Mouse (Mus musculus): ENCODE measurements around the gene Diras2. TPM values are rescaled to one million over a fixed set of nuclear protein-coding genes. Genes with fewer than 3 reads are reported as not detected.
A peak's percentile ranks its signal among the peaks of the same experiment; 100 is the strongest.

Gene Diras2
- total RNA-seq, 2 experiments from 2014 or later: 3.0 to 4.3 TPM

DNA sequence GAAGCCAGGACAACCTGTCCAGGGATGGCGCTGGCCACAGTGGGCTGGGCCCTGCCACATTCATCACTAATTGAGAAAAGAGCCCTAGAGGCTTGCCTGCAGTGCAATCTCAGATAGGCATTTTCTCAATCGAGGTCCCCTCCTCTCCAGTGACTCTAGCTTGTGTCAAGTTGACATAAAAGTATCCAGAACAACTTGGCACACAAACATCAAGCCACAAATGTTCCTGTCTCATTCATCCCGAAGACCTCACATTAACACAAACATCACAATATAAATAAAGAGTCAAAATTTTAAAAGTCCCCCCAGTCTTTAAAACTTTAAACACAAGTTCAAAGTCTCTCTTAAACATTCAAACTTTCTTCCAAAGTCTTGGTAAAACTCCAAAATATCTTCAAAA, 56.3 kb downstream of the Diras2 start:
- no peak for DNase-seq (ENCODE audit: low spot score in 2 of 2)

DNA sequence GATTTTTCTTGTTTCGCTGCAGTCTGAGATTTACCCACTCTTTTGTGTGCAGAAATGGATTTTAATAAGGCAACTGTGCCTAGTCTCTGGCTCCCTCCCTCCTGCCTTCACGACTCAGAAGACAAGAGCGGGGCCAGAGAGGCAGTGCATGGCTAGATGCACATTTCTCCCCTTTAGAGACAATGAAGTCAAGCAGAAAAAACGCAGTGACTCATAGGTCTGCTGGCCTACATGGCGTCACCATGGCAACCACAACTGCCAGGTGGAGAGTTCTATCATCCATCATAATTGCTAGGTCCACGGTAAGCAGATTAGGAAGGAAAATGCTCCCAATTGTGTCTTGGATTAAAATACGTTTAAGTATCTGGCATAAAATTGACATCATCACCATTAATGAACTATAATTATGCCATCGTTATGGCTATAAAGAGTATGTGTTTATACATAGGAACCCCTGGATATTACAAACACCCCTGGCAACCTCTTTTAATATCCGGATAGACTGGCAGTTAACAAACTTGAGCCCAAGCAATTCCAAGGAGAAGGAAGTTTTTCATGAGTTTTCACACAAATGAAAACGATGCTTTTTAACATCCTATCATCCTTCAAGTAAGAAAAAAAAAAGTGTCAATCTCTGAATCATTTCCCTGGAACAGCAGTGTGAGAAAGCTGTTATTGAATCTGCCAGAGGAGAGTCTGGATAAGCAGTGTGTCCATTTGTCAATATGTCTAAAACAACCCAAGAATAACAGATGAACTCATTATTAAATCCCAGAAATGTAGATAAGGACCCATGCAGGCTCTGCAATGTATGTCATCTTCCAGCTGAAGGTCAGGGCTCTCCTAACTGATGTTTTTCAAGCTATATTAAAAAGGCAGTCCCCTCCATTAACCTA, 61.0 kb downstream of the Diras2 start:
- peak; percentile 26 to 40 for DNase-seq (ENCODE audit: low spot score in 2 of 2)

DNA sequence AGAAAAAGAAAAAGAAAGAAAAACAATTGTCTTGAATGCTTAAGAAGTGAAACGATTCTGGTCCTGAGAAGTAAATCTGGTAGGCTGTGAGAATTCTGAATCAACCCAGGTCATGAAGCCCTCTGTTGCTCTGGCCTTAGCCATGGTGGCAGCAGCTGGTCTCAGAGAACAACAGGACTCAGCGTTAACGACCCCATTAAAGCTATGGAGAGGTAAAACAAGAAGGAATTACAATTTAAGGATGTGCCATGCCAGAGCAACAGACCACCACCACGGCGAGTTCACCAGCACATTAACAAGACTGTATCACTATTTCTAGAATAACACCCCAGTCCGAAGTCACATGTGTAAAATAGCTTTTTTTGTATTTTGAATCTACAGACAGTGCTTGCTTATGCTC, 65.9 kb downstream of the Diras2 start:
- DNase-seq (ENCODE audit: low spot score in 2 of 2): no peak

DNA sequence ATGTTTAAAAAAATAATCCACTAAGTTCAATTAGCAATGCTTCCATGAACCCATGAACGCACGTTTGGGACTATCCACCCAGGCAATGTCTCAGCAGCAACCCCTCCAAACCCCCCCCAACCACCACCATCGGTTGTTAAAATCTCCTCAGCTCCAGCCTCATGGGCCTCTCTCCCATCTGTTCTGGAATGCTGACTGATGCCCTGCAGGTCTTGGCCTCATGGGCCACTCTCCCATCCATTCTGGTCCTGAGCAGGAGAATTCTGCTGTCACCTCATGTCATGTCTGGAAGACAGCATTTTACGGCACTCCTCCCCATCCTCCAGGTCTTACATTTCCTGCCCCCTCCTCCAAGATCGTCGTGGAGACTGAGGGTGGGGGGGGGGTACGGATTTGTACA, 71.1 kb downstream of the Diras2 start:
- no peak for DNase-seq (ENCODE audit: low spot score in 2 of 2)

DNA sequence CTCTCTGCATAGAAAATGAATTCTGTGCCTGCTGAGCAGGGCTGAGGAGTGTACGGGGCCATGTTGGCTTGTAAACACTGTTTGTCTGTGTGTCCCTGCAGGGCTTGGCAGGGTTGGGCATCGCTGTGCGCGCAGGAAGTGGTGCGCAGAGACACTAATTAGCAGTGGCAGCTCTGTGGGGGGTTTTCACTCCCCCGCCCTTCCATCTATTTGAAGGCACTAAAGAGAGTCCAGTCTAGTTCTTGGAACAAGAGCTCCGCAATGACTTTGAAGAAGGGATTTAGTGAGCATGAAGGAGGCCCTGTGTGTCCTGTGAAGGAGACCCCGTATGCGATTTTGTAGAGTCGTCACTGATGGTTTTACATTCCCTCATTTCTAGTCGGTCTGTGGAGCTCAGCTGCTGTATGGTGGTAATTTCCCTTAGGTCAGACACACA, 73.2 kb downstream of the Diras2 start:
- DNase-seq (ENCODE audit: low spot score in 2 of 2): no peak

DNA sequence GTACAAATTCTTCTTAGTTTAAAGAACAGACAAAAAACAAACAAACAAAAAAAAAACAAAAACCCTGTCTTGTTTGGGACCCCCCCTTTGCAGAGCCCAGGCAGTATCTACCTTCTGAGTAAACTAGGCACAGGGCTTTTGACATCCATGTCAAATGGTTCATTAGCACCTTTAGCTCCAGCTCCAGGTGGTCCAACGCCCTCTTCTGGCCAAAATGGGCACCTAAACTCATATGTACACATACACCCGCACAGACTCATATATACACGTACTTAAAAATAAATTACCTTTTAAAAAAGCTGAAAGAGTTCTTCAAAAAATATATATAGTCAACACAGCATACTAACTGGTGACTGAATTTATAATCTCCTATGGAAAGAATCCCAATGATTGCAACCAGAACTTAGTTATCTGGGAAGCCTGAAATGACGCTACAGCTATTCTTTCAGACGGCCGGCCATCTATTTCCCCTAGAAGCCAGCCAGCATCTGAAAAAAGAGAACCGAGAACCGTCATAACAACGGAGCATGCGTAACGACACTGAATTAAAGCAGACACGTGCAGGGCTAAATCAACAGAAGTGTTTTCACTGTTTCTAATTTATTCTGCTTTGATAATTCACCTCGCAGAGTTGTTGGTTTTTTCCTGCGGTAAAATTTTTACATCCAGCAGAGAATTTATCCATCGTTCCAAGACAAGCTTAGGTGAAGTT, 73.7 kb downstream of the Diras2 start:
- no peak for DNase-seq (ENCODE audit: low spot score in 2 of 2)

DNA sequence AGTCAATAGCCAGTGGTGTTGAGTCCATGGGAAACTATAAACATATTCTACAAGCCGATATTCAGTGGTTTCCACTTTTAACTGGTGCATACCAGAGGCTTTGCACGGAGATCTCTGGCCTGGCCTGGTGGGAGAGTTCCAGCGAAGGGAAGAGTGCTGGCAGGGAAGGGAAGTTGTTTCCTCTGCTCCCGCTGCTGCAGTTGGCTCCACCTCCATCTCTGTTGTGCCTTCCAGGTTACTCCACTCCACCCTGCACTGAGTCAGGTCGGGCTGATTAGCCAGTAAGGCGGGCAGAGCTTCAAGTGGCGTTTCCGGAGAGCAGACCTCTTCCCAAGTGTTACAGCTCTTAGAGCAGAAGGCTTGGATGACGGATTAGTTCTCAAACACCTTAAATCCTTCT, 75.8 kb downstream of the Diras2 start:
- DNase-seq (ENCODE audit: low spot score in 2 of 2): no peak

DNA sequence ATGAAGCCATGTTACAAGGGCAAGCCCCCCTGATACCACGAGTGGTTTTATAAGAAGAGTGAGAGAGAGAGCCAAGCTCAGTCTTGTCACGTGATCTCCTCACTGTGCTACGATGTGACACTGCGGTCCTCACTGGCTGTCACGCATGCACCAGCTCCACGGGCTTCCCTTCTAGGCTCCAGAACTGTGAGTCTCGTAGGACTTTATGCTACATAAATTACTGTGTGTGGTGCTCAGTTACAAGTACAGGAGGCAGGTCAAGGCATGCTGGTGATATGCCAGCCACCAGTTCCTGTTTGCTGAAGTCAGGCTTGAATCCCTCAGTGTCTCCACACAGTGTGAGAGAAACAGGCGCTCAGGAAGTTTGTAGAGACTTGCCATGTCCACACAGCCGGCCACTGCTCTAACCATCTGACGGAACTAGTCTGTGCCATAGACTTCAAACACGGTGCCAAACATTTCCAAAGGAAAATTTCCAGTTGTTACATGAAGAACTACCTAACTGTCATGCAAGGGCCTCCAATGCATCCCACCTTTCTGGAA, 76.3 kb downstream of the Diras2 start:
- no peak for DNase-seq (ENCODE audit: low spot score in 2 of 2)

Other genes starting within 250 kb of the Diras2 start
- gene Syk, start 51.9 kb upstream of the Diras2 start, total RNA-seq (2021): 10 to 100 TPM in 1 of 2 experiments, 1 to 10 TPM in 1; 5.8 to 11.0 TPM